Mouse (Mus musculus): ENCODE data around the gene Msh3.

DNA sequence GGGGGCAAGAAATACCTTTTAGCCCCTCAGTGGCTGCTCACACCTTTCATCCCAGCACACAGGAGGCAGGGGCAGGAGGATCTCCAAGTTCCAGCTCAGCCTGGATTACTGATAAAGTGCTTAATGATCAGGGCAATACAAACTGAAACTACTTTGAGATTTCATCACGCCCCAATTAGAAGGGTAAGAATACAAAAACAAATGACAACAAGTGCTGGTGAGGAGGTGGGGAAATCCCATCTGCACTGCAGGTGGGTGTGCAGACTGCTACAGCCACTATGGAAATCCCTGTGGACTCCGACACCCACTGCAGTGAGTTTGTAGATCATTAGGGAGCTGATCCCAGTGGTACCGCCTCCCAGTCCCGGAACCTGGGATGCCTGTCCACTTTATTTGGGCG, 50.5 kb downstream of the Msh3 start:
- TF ChIP-seq CTCF (IDR thresholded peaks at IDR 0.05; ENCODE audit: low read depth, low read length) (no peak), EP300 (IDR thresholded peaks at IDR 0.05; ENCODE audit: insufficient read depth, low read depth, low read length) (no peak)

All from ES-Bruce4 (cell line).